Mouse (Mus musculus) 3T3-L1 (cell line): ENCODE data around the gene Ddx1.

ENCODE experiments used
- DNase-seq: peaks from one replicate; pipeline ENCODE4 v3.0.0-alpha.2; 2015; ENCODE audit warnings: low read depth, low spot score

The Ddx1 gene

GRCm38 (mm10) chr12:13248691-13249572, at the start of gene Ddx1:
Gene Ddx1, minus strand, starts transcription at chr12:13249213.
- DNase-seq, result peak; percentile 85

GRCm38 (mm10) chr12:13293421-13293881, 44.4 kb upstream of the Ddx1 start:
- DNase-seq, result peak; percentile 5

GRCm38 (mm10) chr12:13291453-13291852, 42.4 kb upstream of the Ddx1 start:
- DNase-seq, result no peak

DNA sequence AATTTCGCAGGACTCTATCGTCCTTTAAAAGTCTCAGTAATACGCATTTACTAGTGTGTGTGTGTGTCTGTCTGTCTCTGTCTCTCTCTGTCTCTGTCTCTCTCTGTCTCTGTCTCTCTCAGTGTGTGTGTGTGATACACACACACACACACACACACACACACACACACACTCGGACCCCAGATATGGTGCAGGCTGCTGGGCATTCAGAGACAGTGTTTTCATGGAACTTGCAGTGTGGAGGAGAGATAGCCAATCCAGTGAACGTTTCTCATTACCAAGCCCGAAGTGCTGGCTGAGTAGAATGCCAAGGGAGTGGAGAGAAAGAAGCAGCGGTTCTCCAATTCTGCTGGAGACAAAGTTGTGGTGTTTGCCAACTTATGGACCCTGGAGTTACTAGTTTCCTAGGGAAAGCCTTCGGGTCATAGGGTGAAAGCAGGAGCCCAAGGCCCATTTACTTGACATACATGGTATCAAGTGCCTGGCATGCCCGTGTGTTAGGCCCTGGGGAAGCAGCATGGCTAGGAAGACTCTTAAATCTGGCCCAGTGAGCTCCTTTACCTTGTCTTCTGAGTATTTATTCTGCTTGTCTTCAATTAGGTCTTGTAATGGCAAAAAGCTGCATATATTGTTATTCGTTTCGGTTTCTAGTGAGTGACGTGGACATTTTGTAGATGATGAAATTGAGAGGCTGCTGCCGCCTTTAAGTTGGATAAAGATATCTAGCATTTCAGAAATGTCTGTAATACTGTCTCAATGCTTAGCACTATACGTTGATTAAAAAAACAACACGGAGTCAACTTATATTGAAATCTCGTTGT, 20.8 kb upstream of the Ddx1 start:
- DNase-seq, result peak; percentile 29

DNA sequence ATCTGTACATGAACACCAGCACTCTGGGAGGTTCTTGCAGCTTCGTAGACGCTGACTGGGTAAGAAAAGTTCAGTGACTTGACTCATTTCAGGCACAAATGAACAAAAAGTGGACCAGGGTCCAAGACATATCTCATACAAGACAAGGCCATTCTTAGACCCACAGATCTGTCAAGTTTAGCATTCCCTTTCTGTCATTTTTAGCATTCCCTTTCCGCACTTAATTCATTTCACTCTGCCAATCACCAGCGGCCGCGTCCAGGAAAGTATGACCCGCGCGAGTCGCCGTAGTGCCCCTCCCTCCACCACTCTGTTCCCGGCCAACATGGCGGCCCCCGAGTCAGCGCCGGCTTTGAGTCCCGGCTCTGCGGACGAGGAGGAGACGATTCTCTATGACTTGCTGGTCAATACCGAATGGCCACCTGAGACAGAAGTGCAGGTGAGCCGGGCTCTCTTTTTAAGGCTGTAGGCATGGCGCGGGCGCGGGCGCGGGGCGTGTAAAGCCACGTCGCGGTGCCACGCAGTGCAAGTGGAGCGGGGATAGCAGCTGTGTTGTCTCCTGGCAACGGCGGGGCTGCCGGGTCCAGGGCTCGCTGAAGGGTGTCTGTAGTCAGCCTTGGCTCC, 19.9 kb upstream of the Ddx1 start, which contains the start of gene Nbas:
Gene Nbas (plus strand): TSS at position 308 of the 624 bp plus-strand sequence.
- DNase-seq, result peak; percentile 77

DNA sequence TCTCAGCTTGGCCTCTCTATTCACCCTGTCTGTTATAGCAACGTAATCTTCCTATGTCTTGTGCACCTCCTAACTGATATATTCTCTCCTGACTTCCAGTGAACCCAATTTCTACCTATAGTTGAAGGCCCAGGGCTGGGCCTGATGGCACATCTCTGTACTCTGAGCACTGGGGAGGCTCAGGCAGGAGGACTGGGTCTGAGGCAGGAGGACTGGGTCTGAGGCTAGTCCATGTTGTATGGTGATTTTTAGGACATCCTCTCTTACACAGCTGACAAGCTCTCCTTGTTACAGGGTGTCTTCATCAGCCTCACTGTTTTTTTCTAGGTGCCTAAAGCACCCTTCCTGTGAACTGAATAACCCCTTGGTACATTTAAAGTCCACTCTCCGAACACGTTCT, 19.4 kb upstream of the Ddx1 start:
- no peak for DNase-seq

DNA sequence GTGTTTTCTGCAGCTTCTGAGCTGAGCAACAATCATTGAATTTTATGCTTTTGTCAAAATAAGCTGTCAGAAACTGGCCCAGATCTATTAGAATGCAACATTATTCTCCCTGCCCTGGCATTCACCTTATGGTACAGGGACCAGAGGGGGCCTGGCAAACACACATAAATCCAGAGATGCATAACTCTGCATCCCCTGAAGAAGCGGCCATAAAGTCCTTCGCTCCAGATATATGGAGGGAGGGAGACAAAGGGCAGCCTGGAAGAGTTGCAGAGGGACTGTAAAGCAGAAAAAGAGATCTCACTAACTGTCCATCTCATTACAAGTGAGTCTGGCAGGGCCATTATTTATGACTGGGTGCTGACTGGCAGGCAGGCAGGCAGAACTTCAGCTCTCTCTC, 6.7 kb upstream of the Ddx1 start:
- no peak for DNase-seq

DNA sequence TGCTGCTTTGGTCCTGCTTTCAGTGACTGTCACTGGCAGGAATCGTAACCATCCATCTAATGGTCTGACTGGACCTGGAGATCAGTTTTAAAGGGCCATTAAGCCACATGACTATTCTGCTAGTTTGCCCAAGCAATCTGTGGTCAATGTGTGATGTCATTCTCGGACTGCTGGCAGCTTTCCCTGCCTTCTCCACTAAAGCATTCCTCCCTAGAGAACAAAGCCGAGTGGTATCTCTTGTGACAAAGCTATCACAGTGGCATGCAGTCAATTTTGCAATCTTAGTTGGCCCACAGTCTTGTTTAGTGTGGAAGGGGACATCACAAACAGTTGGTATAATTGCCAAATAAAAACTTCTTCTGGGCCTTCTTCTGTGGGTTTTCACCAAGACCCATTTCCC, 6.1 kb upstream of the Ddx1 start:
- peak; percentile 88 for DNase-seq

DNA sequence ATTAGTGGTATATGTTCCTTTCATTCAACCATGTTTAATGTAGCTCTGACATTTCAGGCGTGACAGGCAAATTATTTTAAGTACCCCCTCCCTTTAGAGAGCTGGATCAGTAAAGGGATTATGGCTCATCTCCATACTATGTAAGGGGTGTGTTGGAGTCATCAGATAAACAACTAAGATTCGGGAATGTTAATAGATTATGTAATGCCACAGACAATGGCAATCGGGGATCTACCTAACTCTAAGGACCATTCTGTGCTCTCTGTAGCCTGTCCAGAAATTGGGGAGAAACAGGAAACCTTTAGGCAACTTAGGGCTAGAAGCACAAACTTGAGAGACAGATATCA, 533 bp upstream of the Ddx1 start:
- DNase-seq, result no peak

DNA sequence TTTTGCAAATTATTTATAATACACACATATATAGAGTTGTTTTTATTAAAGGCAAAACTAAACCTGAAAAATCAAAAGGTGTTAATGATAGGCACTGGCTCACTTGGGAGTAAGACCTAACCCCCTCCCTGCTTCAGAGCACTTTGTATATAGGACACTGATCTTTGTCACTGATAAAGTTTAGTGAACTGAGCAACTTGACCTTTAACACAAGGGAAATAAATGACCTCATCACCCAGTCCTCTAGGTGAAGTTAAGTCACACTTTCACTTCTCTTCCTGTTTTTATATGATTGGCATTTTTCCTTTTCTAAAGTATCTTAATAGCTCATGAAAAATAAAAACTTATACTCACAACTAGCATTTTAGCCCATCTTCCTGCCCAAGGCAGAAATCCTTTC, 6.6 kb downstream of the Ddx1 start:
- no peak for DNase-seq

- no peak for DNase-seq
Measured at GRCm38 (mm10) chr12:13218101-13218514, 30.9 kb downstream of the Ddx1 start.

DNA sequence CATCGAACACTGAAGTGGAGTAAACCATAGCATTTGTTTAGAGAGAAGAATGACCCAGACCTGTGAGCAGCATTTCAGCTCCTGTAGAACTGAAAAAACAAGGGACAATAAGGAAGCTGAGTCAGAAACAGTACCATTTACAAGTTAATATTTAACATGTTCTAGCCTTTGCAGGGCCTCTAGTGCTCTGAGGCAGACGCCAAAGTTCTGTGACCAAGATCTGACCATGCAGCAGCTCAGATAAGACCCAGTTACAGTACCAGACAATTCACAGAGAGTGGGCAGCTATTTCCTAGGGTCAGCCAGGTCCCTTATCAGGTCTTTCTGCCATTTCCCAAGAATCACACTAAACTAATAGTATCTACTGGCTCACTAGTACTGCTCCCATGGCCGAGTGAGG, 31.4 kb downstream of the Ddx1 start:
- no peak for DNase-seq

DNA sequence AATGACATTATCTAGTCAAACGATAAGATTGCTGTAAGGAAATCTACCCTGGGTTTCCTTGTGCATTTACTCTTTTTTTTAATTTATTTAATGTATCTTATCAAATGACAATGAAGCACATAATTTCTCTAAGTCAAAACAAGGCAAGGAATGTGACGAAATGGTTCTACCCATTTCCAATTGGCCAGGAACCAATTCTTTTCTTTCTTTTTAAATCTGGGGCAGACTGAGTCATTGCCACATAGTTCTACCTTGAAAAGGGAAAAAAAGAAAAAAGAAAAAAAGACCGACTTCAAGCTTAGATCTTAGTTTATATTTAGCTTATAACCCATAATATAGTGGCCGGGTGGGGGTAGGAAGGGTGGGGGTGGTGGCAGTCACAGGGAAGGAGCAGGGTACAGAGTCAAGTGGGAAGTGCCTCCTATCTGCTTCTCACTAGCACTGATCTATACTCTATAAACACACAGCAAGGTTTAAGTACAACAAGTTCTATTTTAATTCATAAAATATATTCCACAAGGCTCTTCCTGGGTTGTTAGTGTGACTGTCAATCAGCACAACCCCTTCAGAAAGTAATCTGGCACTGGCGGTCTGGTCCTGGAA, 32.4 kb downstream of the Ddx1 start:
- DNase-seq, result no peak

DNA sequence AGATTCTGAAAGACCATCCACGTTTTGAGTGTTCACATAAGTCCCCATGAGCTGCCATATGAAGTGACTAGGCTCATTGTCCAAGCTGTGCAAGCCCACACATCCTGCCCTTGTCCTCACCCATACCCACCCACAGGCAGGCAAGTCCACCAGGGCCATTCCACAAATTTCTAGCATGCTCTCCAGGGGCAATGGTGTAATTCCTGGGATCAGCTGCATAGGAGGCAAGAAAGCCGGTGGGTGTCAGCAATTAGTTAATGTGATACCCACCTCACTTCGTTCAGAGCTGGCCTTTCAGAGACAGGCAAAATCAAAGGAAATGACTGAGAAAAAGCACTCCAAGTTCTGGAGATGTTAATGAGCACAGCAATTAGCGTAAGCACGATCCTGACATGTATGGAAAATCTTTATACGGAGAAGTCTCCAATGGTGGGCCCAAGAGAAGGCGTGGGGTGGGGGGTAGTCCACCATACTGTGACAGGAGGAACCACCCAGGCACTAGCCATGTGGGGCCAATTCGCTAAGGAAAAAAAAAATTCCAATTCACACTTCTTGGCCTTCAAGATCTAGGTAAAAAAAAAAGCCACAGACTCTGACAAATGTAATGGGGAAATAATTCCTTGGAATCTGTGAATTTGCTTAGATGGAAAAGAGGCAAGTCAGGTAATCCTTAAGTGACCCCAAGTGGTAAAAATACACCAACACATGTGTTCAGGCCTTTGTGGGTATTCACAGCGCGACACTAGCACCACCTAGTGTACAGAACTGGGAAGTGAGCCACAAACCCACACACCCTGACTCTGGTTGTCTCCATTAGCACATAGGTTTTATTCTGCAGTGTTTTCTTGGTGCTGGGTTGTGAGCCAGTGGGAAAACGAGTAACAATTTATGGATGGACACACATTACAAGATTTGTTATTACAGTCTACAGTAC, 34.4 kb downstream of the Ddx1 start:
- peak; percentile 93 for DNase-seq

DNA sequence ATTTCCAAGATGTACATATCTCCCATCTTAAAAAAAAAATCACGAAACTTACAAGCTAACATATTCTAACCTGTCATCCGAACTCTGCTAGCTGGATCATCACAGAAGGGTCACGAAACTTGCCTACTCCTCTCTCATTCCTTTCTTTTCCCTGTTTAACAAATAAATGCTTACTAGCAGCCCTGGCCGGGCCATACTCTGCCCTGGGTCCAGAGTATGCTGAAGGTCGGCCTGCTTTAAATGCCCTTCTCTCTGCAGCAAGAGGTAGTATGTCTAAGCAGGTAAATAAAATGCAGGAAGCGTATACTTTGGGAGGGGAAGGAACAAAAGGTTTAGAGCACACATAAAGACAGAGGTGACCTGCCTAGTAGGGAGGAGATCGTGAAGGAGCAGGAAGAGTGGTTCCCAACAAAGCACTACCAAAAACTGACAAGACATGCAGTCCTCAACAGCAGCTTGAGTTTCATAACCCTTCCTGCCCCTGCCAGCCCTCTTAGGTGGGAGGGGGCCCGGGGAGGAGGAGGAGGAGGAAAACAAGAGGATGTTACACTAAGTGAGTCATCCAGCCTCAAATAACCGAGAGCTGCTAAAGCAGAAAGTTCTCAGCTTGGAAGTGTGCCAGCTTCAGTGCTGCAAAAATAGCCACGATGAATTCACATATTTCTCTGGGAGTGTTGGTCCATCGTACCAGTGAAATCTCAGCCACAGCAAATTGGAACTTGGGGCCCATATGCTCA, 37.1 kb downstream of the Ddx1 start:
- DNase-seq, result peak; percentile 76

DNA sequence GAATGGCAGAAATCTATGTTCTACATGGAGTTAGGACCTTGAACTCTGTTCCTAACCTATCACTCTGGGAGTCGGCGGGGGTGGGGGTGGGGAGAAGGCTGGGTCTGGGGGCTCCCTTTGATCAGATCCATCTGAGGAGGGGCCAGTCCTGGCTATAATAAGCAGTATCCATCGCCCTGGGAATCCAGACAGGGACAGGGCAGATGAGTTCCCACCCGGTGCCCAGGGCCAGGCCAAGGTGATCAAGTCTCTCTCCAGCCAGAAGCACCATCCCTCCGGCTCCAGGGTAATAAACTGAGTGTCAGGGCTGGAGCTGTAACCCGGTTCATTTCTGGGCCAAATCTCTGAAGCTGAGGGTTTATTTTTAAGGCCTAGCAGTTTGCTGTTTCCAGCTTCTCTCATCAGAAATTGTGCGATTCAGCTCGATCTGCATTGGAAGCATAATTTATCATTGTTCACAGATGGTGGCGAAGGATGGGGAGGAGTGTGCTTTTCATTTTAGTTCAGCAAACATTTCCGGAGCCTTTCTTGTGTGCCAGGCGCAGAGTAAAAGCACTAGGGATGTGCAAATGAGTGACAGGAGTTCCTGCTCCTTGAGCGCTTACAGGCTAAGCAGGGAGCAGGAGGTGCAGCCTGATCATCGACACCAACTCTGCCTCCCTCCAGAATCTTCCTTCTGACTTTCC, 39.2 kb downstream of the Ddx1 start:
- no peak for DNase-seq

DNA sequence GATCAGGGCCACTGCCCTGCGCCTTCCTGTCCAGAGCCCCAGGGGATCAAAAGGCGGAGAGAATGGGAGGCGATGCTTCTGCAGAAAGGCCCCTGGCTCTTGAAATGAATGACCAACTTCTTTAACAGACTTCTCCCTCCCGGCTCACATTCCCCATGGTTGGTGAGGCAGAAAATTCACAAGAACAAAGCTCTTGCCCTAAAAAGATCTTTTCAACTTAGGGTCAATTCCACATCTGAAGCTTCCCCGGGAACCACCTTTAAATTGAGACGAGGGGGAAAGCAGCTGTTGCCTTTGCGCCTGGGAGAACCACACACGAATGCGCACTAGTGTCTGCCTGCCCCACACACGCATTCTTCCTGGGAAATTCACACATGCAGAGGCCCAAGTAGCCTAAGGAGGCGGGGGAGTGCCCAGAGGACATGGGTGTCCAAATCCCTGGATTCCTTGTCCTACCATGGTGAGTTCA, 40.0 kb downstream of the Ddx1 start:
- no peak for DNase-seq

DNA sequence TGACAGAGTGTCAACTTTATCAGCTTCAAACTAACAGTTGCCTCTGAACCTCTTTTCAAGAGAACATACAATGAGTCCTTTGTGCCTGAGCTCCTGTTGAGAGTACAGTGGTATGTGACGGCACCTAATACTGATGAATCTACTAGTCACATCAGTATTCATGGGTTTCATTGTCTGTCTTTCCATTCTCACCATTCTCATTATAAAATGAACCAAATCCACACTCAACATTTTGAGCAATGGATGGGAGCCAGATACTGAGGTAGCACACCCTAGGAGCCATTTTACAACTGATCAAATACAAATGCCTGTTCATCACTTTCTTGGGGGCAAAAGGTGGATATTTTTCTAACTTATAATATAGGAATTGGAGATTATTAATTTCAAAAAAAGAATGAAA, 40.5 kb downstream of the Ddx1 start:
- DNase-seq, result no peak

- DNase-seq, result no peak
Measured at GRCm38 (mm10) chr12:13207099-13207498, 41.9 kb downstream of the Ddx1 start.
